Mouse (Mus musculus): Measurements from ENCODE around the gene Cfap61. TPM values are rescaled to one million over a fixed set of nuclear protein-coding genes. Genes with fewer than 3 reads are reported as not detected.

The Cfap61 gene
- total and polyA plus RNA-seq, 3 experiments, result 0.13 TPM; not detected in 2

- H3K4me3 ChIP-seq (ENCODE audit: control insufficient read depth in 1 of 2, insufficient read depth in 1 of 2, low read depth in 2 of 2, low read length in 2 of 2), result no peak overlapping the region
- H3K79me2 ChIP-seq (ENCODE audit: control insufficient read depth, insufficient read depth, low read length, poor library complexity), result no peaks in the 10 kb centered on the region
- H3K9me3 ChIP-seq (replicated peaks; ENCODE audit: insufficient read depth, low read length), result no peaks in the 10 kb centered on the region
- H3K36me3 ChIP-seq (ENCODE audit: control insufficient read depth in 1 of 2, insufficient read depth in 2 of 2, low read length in 2 of 2), result no peaks in the 10 kb centered on the region
- no peak for TF ChIP-seq RAD21 (IDR thresholded peaks at IDR 0.05; ENCODE audit: low read depth, low read length)
- TF ChIP-seq TCF12 (IDR thresholded peaks at IDR 0.05; ENCODE audit: low read depth, low read length), result no peak
- no peak for TF ChIP-seq ELF1 (IDR thresholded peaks at IDR 0.05; ENCODE audit: low read depth, low read length)
- no peak for TF ChIP-seq SMC3 (IDR thresholded peaks at IDR 0.05; ENCODE audit: low read depth, low read length)
- TF ChIP-seq ETS1 (IDR thresholded peaks at IDR 0.05; ENCODE audit: low read depth, low read length), result no peak
- no peak for TF ChIP-seq MEF2A (IDR thresholded peaks at IDR 0.05; ENCODE audit: extremely low read depth, insufficient replicate concordance, low read depth, low read length, poor library complexity, severe bottlenecking)
- TF ChIP-seq E2F4 (IDR thresholded peaks at IDR 0.05; ENCODE audit: borderline replicate concordance, low read depth, low read length), result no peak
- no peak for TF ChIP-seq UBTF (IDR thresholded peaks at IDR 0.05; ENCODE audit: borderline replicate concordance, insufficient read depth, low read depth, low read length)
- no peak for TF ChIP-seq MAZ (IDR thresholded peaks at IDR 0.05; ENCODE audit: low read depth, low read length)
- no peak for TF ChIP-seq ZKSCAN1 (IDR thresholded peaks at IDR 0.05; ENCODE audit: low read depth, low read length)
- no peak for TF ChIP-seq ZMIZ1 (IDR thresholded peaks at IDR 0.05; ENCODE audit: low read depth, low read length)
- no peak for TF ChIP-seq GABPA (IDR thresholded peaks at IDR 0.05; ENCODE audit: low read depth, low read length)
- TF ChIP-seq MAFK (IDR thresholded peaks at IDR 0.05; ENCODE audit: borderline replicate concordance, low read depth, low read length), result no peak
- TF ChIP-seq JUND (IDR thresholded peaks at IDR 0.05; ENCODE audit: low read depth, low read length), result no peak
- TF ChIP-seq NRF1 (IDR thresholded peaks at IDR 0.05; ENCODE audit: insufficient read depth, low read depth, low read length, poor library complexity, severe bottlenecking), result no peak
- no peak for TF ChIP-seq EP300 (IDR thresholded peaks at IDR 0.05; ENCODE audit: low read depth in 1 of 2, low read length in 2 of 2)
- TF ChIP-seq SIN3A (IDR thresholded peaks at IDR 0.05; ENCODE audit: low read length), result no peak
- TF ChIP-seq POLR2A (IDR thresholded peaks at IDR 0.05; ENCODE audit: control insufficient read depth in 1 of 2, insufficient read depth in 1 of 2, low read depth in 1 of 2, low read length in 2 of 2, poor library complexity in 1 of 2), result no peak
- no peak for DNase-seq (ENCODE audit: low read depth, low spot score)
- H3K27me3 ChIP-seq (ENCODE audit: control insufficient read depth in 1 of 2, insufficient read depth in 2 of 2, low read length in 2 of 2), result no peaks in the 10 kb centered on the region
- no peak overlapping the region for H3K27ac ChIP-seq (ENCODE audit: control insufficient read depth, low read depth, low read length)
- H3K9ac ChIP-seq (ENCODE audit: control insufficient read depth, low read depth, low read length, poor library complexity, severe bottlenecking), result no peak overlapping the region
- no peaks in the 10 kb centered on the region for H3K4me1 ChIP-seq (ENCODE audit: control insufficient read depth in 1 of 2, insufficient read depth in 2 of 2, low read length in 2 of 2)
These were observed 116.8 kb downstream of the Cfap61 start for GRCm38 (mm10) chr2:146051334-146051733.

GRCm38 (mm10) chr2:146057123-146057522 lies 122.5 kb downstream of the Cfap61 start:
- H3K4me3 ChIP-seq (ENCODE audit: control insufficient read depth in 1 of 2, insufficient read depth in 1 of 2, low read depth in 2 of 2, low read length in 2 of 2), result no peak overlapping the region
- no peak overlapping the region for H3K9ac ChIP-seq (ENCODE audit: control insufficient read depth, low read depth, low read length, poor library complexity, severe bottlenecking)
- no peak overlapping the region for H3K27ac ChIP-seq (ENCODE audit: control insufficient read depth, low read depth, low read length)
- H3K27me3 ChIP-seq (ENCODE audit: control insufficient read depth in 1 of 2, insufficient read depth in 2 of 2, low read length in 2 of 2), result no peaks in the 10 kb centered on the region
- H3K9me3 ChIP-seq (replicated peaks; ENCODE audit: insufficient read depth, low read length), result no peaks in the 10 kb centered on the region
- H3K36me3 ChIP-seq (ENCODE audit: control insufficient read depth in 1 of 2, insufficient read depth in 2 of 2, low read length in 2 of 2), result no peaks in the 10 kb centered on the region
- no peaks in the 10 kb centered on the region for H3K79me2 ChIP-seq (ENCODE audit: control insufficient read depth, insufficient read depth, low read length, poor library complexity)
- TF ChIP-seq MAX (IDR thresholded peaks at IDR 0.05; ENCODE audit: low read length), result no peak
- TF ChIP-seq JUND (IDR thresholded peaks at IDR 0.05; ENCODE audit: low read depth, low read length), result no peak
- no peak for TF ChIP-seq RCOR1 (IDR thresholded peaks at IDR 0.05; ENCODE audit: low read depth, low read length)
- no peak for TF ChIP-seq MAFK (IDR thresholded peaks at IDR 0.05; ENCODE audit: borderline replicate concordance, low read depth, low read length)
- TF ChIP-seq GATA1 (IDR thresholded peaks at IDR 0.05; ENCODE audit: low read depth, low read length), result no peak
- no peak for TF ChIP-seq SMC3 (IDR thresholded peaks at IDR 0.05; ENCODE audit: low read depth, low read length)
- no peak for TF ChIP-seq TAL1 (IDR thresholded peaks at IDR 0.05; ENCODE audit: low read length)
- TF ChIP-seq ZKSCAN1 (IDR thresholded peaks at IDR 0.05; ENCODE audit: low read depth, low read length), result no peak
- TF ChIP-seq CTCF (IDR thresholded peaks at IDR 0.05 in 2 of 3, conservative IDR thresholded peaks at IDR 0.05 in 1 of 3; ENCODE audit: control insufficient read depth in 1 of 3, insufficient read depth in 1 of 3, low read depth in 2 of 3, low read length in 3 of 3, poor library complexity in 1 of 3, severe bottlenecking in 1 of 3), result no peak
- no peak for TF ChIP-seq SIN3A (IDR thresholded peaks at IDR 0.05; ENCODE audit: low read length)
- TF ChIP-seq MYC (IDR thresholded peaks at IDR 0.05; ENCODE audit: low read depth, low read length), result no peak
- TF ChIP-seq E2F4 (IDR thresholded peaks at IDR 0.05; ENCODE audit: borderline replicate concordance, low read depth, low read length), result no peak
- no peak for TF ChIP-seq USF1 (IDR thresholded peaks at IDR 0.05; ENCODE audit: low read depth, low read length)
- no peak for TF ChIP-seq MAZ (IDR thresholded peaks at IDR 0.05; ENCODE audit: low read depth, low read length)
- TF ChIP-seq UBTF (IDR thresholded peaks at IDR 0.05; ENCODE audit: borderline replicate concordance, insufficient read depth, low read depth, low read length), result no peak
- H3K4me1 ChIP-seq (ENCODE audit: control insufficient read depth in 1 of 2, insufficient read depth in 2 of 2, low read length in 2 of 2), result no peaks in the 10 kb centered on the region
- DNase-seq (ENCODE audit: low read depth, low spot score), result no peak

All from MEL (cell line).